Mouse (Mus musculus): ENCODE results near the gene Zfp423.

The Zfp423 gene

DNA sequence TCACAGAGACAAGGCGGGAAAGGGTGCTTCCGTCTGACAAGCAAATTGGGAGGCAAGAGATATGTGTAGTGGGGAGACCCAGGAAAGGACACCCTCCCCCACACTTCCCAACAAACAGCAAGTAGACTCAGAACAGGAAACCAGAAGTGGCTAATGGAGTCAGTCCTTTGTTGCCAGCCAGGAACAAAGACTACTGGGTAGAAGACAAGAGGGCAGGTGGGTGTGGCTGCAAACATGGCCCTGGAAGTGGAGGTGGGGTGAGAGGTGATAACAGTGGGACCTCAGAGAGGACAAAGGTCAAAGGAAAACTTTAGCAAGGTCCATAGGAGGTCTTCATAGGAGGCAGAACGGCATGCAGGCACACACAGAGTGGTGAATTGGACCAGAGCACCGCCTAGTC lies 265.7 kb downstream of the Zfp423 start:
- no peak for DNase-seq (ENCODE audit: low spot score)

- DNase-seq (ENCODE audit: low spot score), result no peak
These were observed 269.0 kb downstream of the Zfp423 start for GRCm38 (mm10) chr8:87690100-87691095.

- no peak for DNase-seq (ENCODE audit: low spot score)
These were observed 270.2 kb downstream of the Zfp423 start for GRCm38 (mm10) chr8:87689192-87689591.

- DNase-seq (ENCODE audit: low spot score), result no peak
These were observed 271.0 kb downstream of the Zfp423 start for GRCm38 (mm10) chr8:87688348-87688747.

DNA sequence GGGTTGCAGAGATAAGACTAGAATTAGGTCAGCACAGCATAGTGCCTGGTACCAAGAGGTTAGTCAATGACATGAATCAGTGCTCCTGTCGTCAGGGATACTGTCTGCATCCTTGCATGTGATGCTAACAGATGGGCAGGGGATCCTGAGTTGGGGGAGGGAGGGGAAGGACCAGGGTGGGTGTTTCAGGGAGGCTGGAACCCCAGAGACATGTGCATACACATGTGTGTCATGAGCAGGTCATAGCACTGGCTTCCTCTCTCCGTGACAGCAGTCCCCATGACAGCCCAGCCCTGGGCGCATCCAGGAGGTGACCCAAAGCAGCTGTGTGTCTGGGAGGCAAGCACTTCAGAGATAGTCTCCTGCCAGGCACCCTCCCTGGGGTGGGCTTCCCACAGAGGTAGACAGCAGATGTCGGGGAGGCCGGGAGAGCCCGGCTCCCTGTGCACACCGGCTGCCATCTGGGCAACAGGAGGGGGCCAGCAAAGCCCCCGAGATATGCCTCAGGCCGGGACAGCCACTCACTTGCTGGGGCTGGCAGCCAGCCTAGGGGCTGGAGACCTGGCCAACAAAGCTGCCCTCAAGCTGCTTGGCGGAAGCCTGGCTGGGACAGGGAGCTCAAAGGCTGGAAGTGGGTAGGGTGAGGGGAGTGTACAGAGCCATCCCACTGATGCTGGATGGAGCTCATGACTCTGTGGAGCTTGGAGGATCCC lies 272.3 kb downstream of the Zfp423 start:
- no peak for DNase-seq (ENCODE audit: low spot score)

GRCm38 (mm10) chr8:87686026-87686425 lies 273.4 kb downstream of the Zfp423 start:
- no peak for DNase-seq (ENCODE audit: low spot score)

DNA sequence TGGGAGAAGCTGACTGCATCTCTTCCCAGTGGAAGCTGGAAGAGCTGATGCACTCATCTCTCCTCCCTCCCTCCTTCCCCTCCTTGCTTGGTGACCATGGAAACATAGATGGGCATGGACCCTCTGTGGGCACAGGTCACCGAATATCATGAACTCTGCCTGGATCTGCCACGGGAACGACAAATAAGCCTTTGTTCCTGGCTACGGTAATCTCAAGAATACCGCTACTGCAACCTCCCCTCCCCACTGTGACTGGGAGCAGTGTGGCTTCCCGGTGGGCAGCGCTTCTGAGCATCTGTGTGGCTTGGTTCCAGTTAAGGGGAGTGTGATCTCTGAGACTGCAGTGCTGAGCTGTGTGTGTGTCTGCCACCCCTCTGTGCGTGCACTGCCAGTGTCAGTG lies 274.0 kb downstream of the Zfp423 start:
- no peak for DNase-seq (ENCODE audit: low spot score)

GRCm38 (mm10) chr8:87682066-87682465 lies 277.3 kb downstream of the Zfp423 start:
- DNase-seq (ENCODE audit: low spot score), result no peak

GRCm38 (mm10) chr8:87680034-87680433 lies 279.4 kb downstream of the Zfp423 start:
- DNase-seq (ENCODE audit: low spot score), result no peak

GRCm38 (mm10) chr8:87679431-87680003 lies 279.9 kb downstream of the Zfp423 start:
- DNase-seq (ENCODE audit: low spot score), result no peak

GRCm38 (mm10) chr8:87675411-87675810 lies 284.0 kb downstream of the Zfp423 start:
- DNase-seq (ENCODE audit: low spot score), result no peak

GRCm38 (mm10) chr8:87674157-87674556 lies 285.2 kb downstream of the Zfp423 start:
- no peak for DNase-seq (ENCODE audit: low spot score)

DNA sequence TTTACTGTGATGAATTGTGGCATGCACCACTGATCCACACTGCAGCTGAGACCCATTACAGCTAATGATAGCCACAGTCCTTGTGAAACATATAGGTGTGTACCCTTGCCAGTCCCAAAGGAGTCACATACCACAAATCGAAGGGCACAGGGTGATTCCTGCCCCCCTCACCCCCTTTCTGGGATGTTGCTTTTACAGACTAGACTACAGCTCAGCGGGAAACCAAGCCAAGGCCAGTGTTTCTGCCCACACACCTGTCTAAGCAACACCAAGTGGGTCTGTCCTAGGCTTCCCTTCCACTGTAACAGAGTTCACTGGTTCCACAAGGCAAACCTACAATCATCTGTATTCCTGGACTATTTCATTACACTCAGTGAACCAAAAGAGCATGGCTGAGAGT lies 287.2 kb downstream of the Zfp423 start:
- DNase-seq (ENCODE audit: low spot score), result no peak

DNA sequence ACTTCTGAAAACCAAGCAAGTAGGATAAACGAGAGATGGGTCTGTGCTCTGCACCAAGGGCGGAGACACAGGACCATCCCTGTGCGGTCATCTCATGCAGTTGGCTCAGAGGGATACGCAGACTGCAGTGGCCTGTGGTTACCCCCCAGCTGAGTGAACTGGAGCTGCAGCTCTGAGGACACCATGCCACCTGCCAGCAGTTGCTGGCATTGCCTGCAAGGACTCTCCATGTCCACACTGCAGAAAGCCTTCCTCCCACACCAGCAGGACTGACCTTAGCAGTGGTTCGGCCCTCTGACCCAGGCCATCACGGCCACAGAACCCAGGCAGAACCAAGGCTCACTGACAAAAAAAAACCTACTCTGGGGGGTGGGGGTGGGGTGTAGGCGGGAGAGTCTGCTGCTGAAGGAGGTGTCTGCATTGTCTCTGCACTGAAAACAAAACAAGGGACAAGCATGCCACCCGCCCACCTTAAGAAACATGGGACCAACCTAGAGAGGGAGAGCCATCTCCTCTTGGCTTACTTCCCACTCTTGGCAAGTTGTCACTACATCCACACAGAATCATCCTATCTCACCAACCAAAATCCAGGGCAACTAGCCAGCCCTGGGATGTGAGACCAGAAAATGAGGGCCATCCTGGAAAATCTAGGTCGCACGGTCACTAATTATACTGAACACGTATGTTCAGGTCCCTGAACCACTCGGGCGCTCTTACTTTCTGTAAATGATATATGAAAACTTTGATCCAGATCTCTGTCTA lies 288.0 kb downstream of the Zfp423 start:
- DNase-seq (ENCODE audit: low spot score), result no peak

DNA sequence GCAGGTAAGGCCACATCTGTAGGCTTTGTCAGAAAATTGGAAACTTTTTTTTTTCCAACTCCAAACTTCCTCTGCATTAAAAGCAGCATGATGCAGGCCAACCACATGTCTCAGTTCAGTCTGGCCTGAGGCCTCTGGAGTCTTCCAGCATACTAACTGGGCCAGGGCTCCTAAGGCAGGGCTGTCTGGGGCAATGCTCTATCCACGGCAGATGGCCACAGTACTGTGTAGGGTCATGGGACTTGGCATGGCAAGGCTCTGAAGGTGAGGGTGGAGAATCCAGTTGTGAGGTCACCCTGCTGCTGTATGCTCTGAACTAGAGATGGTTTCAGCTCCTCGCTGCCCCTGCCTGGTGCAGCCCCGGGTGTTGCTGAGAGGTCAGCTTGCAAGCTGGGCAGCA lies 289.2 kb downstream of the Zfp423 start:
- no peak for DNase-seq (ENCODE audit: low spot score)

GRCm38 (mm10) chr8:87668736-87669135 lies 290.7 kb downstream of the Zfp423 start:
- no peak for DNase-seq (ENCODE audit: low spot score)

GRCm38 (mm10) chr8:87667914-87668643 lies 291.3 kb downstream of the Zfp423 start:
- DNase-seq (ENCODE audit: low spot score), result no peak

DNA sequence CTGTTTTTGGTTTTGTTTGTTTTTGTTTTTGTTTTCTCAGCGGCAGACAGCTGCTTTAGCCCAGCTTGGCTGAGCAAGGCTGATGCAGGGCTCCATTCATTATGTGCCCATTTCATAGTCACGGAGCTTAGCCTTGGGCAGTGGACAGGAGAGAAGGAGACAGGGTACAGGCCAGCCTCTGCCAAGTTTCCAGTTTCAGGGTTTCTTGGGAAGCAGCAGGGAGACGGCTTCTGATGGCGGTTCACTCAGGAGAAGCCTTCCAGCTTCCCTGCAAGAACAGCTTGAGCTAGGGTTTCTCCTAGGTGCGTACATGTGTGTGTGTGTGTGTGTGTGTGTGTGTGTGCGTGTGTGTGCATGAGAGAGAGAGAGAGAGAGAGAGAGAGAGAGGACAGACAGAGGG lies 292.1 kb downstream of the Zfp423 start:
- no peak for DNase-seq (ENCODE audit: low spot score)

DNA sequence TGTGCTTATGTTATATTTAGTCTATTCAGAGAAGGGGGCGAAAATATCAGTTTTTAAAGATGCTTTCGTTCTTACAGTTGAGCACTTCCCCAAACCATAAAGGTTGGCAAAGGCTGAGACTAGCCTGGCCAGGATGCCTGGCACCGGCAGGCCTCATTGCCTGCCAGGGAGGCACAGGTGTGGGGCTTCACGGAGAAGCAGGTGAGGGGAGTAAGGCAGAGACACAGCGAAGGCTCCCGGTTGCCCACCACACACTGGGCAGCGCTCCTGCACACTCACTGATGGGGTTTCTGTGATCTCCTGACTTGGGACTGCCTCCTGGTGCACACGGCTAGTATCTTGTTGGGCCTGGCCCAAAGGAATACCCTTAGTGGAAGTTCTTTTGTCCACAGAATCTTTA lies 294.1 kb downstream of the Zfp423 start:
- no peak for DNase-seq (ENCODE audit: low spot score)

GRCm38 (mm10) chr8:87664217-87664509 lies 295.2 kb downstream of the Zfp423 start:
- no peak for DNase-seq (ENCODE audit: low spot score)

Data from ovary, postnatal 10 days (tissue).